Mouse (Mus musculus) ES-E14 (cell line): ENCODE measurements at regions not wholly inside any gene's neighbourhood (a gene's known extent, or its start where the extent isn't known, plus 50 kb on each side); places are given as distances from the start of the nearest gene placed in this dataset.

Experiments
- DNase-seq: peaks from one replicate; pipeline ENCODE4 v3.0.0-alpha.2; 2013; ENCODE audit warnings: low read depth, low spot score
- H3K27ac ChIP-seq: 2 replicates; pipeline ENCODE4 v1.5.1; 2012; ENCODE audit warnings: low read depth, mild to moderate bottlenecking, low read length, moderate library complexity, mixed read lengths; ENCODE audit not compliant: poor library complexity, insufficient read depth, severe bottlenecking
- H3K36me3 ChIP-seq: 2 replicates; pipeline ENCODE4 v1.6.1; 2012; ENCODE audit warnings: mild to moderate bottlenecking, low read length, moderate library complexity, mixed read lengths; ENCODE audit not compliant: control insufficient read depth, poor library complexity, insufficient read depth, severe bottlenecking
- H3K4me1 ChIP-seq, 2 experiments: fragments of 150-350 bp in 1 of 2; sonication (generic) in 1 of 2; 2 replicates each; pipeline ENCODE4 v1.6.1; 2012; ENCODE audit warnings: low read length in 2 of 2, mild to moderate bottlenecking in 1 of 2, mixed read lengths in 1 of 2; ENCODE audit not compliant: control insufficient read depth in 2 of 2, insufficient read depth in 2 of 2, poor library complexity in 1 of 2
- H3K4me3 ChIP-seq, 2 experiments: fragments of 150-350 bp in 1 of 2; sonication (generic) in 1 of 2; 2 replicates each; pipeline ENCODE4 v1.5.1; 2012; ENCODE audit warnings: low read length in 2 of 2, low read depth in 1 of 2, mild to moderate bottlenecking in 1 of 2, mixed read lengths in 1 of 2; ENCODE audit not compliant: insufficient read depth in 1 of 2, poor library complexity in 1 of 2, severe bottlenecking in 1 of 2
- H3K9ac ChIP-seq: 2 replicates; pipeline ENCODE4 v1.6.1; 2012; ENCODE audit warnings: low read depth, mild to moderate bottlenecking, low read length, mixed read lengths; ENCODE audit not compliant: poor library complexity, insufficient read depth, severe bottlenecking
- H3K9me3 ChIP-seq: fragments of 150-350 bp; sonication (generic); 2 replicates; pipeline ENCODE4 v1.6.1; 2012; ENCODE audit warnings: low read depth, mild to moderate bottlenecking, low read length; ENCODE audit not compliant: control insufficient read depth, insufficient read depth
- CHD2 ChIP-seq: IDR thresholded peaks from 2 replicates; pipeline ENCODE4 v1.6.1; 2014; ENCODE audit warnings: mild to moderate bottlenecking, low read depth, low read length, inconsistent platforms
- HCFC1 ChIP-seq: IDR thresholded peaks from 2 replicates; pipeline ENCODE4 v1.6.1; 2012; ENCODE audit warnings: low read length, inconsistent platforms, borderline replicate concordance; ENCODE audit not compliant: insufficient read depth
- MAFK ChIP-seq: IDR thresholded peaks from 2 replicates; pipeline ENCODE4 v1.6.1; 2014; ENCODE audit warnings: mild to moderate bottlenecking, low read depth, low read length, inconsistent platforms; ENCODE audit not compliant: insufficient read depth
- ZC3H11A ChIP-seq: IDR thresholded peaks from 2 replicates; pipeline ENCODE4 v1.6.1; 2012; ENCODE audit warnings: low read depth, mild to moderate bottlenecking, inconsistent platforms, low read length, borderline replicate concordance
- ZNF384 ChIP-seq: IDR thresholded peaks from 2 replicates; pipeline ENCODE4 v1.6.1; 2012; ENCODE audit warnings: low read depth, low read length, inconsistent platforms
- in situ Hi-C, 2 experiments: fragments of 600-800 bp; cut with MboI; formaldehyde crosslinking; loops; one replicate each; pipeline ENCODE4 v1.15.1; 2025; ENCODE audit warnings: low sequenced_read_pairs in 2 of 2, inconsistent platforms in 1 of 2; ENCODE audit not compliant: unreplicated experiment in 2 of 2

DNA sequence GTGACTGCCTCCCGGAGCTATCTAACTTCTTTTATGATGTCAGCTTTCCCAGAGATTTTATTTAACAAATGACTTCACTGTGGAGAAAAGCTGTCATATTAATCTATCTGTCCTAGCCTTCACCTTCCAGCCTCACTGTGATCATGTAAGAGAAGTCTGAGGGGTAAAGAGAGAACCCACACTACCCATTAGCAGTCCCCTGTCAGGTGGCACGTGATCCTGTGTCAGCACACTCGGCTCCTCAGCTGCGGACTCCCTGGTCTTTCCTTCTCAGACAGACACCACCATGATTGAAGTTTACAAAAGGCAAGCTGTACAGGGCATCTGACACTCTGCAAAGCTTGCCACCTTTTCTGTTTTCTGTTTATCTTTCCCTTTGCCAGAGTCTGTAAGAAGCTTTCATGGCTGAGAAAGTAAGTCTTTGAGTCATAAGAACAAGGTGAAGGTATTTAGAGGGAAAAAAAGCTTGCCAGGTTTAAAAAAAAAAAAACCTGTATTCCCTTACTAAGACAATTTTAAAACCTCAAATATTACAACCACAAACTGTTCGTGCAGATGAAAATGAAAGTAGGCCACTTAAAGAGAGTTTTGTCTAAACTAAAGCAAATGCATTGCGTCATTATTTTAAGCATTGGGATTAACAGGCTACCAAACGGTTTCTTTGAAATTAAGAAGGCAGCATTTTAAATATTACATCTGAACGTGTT lies 64.2 kb upstream of the Prep start:
- no peaks in the 10 kb centered on the region for H3K36me3 ChIP-seq
- DNase-seq: no peak
- H3K4me1 ChIP-seq: 0 out of 4 replicates have a peak, but pooled peaks cover 0 to 2% of the 10 kb centered on the region in 2 experiments
- H3K27ac ChIP-seq: no peak overlapping the region
- no peak overlapping the region for H3K9ac ChIP-seq
- in situ Hi-C loops: loop anchor here in 1 of 2 experiments (25.0 kb wide), 1 partner anchor 665 kb away; no protein-coding TSS in a partner anchor
- no peaks in the 10 kb centered on the region for H3K9me3 ChIP-seq
- H3K4me3 ChIP-seq: no peak overlapping the region
- no peak for TF ChIP-seq ZC3H11A
- TF ChIP-seq ZNF384: no peak
- TF ChIP-seq MAFK: no peak
- TF ChIP-seq HCFC1: no peak
- TF ChIP-seq CHD2: no peak

DNA sequence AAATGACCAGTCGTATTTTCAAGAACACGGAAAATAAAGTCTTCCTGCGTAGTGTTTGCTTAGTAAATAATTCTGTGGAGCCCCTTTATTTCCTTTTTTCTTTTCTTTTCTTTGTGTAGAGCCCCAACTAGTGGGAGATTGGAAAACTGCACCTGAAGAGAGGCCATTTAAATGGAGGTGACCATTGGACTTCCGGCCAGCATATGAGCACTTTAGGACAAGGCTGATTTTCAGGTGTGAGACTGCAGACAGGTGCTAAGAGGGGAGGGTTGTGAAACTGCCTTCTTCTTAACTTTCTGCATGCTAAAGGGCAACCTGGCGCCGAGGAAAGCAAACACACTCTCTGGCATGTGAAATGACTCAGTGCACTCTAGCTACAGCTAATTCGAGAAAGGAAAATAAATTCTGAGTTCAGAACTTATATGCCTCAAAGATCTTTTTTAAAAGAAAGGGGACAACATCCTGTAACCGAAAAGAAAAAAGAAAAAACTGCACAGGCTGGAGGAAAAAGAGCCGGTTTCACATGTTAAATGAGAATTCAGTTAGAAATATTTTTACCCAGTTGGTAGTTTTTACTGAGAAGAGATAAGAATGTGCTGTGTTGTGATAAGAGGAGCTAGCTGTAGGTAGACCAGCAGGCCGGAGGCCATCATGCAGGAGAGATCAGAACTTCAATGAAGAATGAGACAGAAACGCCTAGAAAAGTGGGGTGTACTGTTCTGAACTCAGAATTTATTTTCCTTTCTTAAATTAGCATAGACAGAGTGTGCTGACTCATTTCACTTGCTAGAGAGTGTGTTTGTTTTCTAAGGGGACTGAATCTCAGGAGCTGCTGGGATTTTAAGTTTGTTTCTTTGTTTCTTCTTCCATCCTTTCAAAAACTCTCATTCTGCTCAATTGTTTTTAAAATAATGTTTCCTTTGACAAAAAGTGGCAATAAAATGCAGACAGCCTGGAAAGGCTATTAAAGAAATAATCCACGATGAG lies 65.8 kb upstream of the Prep start:
- in situ Hi-C loops: loop anchor here in 1 of 2 experiments (25.0 kb wide), 1 partner anchor 664 kb away; no protein-coding TSS in a partner anchor
- TF ChIP-seq HCFC1 (no peak), MAFK (no peak), ZC3H11A (0 out of 2 replicates have a peak, but pooled peaks have one; percentile 63), ZNF384 (no peak), CHD2 (no peak)
- Histone ChIP-seq H3K4me3 (peak overlapping the region in 1 of 2 experiments; percentile 30; a peak in 1 of 4 replicates), H3K9ac (no peak overlapping the region), H3K27ac (no peak overlapping the region), H3K36me3 (no peaks in the 10 kb centered on the region), H3K9me3 (no peaks in the 10 kb centered on the region), H3K4me1 (peaks cover 2 to 4% of the 10 kb centered on the region in 2 experiments; a peak in 1 of 4 replicates)
- DNase-seq: peak; percentile 34

DNA sequence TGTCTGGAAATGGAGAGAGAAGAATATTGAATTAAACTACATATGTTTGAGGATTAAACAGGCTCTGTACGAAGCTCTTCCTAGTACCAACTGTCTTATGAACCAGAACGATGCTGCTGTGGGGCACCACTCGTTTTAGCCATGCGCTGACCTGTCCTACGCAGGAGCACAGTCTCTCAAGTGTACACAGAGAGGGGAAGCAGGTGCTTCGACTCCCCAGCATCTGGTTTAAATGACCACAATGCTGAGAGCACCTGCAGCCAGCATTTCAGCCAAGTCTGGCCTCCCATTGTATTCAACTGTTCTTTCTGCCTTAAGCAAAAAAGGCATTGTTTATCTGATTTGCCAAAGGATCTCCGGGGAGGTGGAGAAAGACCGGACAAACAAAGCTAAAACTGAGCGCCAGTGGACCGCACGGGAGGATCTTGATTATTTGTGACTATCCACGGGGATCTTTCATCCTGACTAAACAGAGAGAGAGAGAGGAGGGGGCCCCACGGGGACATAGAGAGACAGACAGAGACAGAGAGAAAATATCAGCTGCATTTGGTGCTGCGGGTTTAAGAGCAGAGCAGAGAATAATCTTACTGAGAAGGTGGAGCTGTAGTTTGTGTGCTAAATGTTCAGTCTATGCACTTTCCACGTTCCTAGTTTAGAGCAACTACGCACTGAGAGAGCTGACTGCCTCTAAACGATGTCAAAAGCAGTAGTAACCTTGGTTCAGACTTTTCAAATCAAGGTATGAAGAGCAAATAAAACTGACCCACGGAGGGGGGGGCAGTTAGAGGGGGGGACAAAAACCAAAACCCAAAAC lies 66.8 kb upstream of the Prep start:
- Histone ChIP-seq H3K36me3 (no peaks in the 10 kb centered on the region), H3K27ac (no peak overlapping the region), H3K4me1 (peaks cover 2 to 4% of the 10 kb centered on the region in 2 experiments; a peak in 1 of 4 replicates), H3K4me3 (peak overlapping the region in 1 of 2 experiments; percentile 30; a peak in 1 of 4 replicates), H3K9me3 (no peaks in the 10 kb centered on the region), H3K9ac (no peak overlapping the region)
- in situ Hi-C loops: loop anchor here in 1 of 2 experiments (25.0 kb wide), 1 partner anchor 663 kb away; no protein-coding TSS in a partner anchor
- TF ChIP-seq ZNF384: no peak
- no peak for TF ChIP-seq MAFK
- no peak for TF ChIP-seq ZC3H11A
- no peak for TF ChIP-seq CHD2
- no peak for TF ChIP-seq HCFC1
- no peak for DNase-seq

DNA sequence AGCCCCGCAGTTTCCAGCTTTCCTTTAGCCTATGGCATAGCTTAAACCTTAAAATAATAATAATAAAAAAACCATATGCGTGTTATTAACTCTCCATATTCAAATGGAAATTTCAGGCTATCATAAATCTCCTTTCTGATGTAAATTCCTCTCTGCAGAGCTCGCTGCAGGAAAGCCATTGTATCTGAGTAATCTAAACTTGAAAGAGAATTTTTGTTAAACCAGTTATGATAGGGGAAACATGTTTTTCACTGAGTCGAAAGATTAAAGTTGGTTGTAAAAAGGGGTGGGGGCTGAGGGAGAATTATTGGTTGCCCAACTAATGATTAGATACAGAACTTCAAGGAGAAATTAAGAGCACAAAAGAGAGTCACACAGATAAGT lies 69.1 kb upstream of the Prep start:
- DNase-seq: no peak
- H3K4me3 ChIP-seq: no peak overlapping the region
- no peak overlapping the region for H3K27ac ChIP-seq
- TF ChIP-seq MAFK (no peak), ZNF384 (no peak), HCFC1 (no peak), ZC3H11A (no peak), CHD2 (no peak)
- H3K36me3 ChIP-seq: no peaks in the 10 kb centered on the region
- no peaks in the 10 kb centered on the region for H3K9me3 ChIP-seq
- no peak overlapping the region for H3K9ac ChIP-seq
- H3K4me1 ChIP-seq: peaks cover 3 to 4% of the 10 kb centered on the region in 2 experiments; a peak in 1 of 4 replicates
- in situ Hi-C loops: no loop called here
